Mouse (Mus musculus) cerebellum, adult 2 months (tissue): Measurements from ENCODE around the gene Eno3.

Source experiments
- CTCF ChIP-seq: fragments of 200-500 bp; IDR thresholded peaks from 2 replicates; pipeline ENCODE4 v1.5.1; 2011; ENCODE audit warnings: low read depth, mild to moderate bottlenecking, control low read depth, low read length, moderate library complexity, borderline replicate concordance; ENCODE audit not compliant: insufficient read depth
- POLR2A ChIP-seq: fragments of 200-500 bp; IDR thresholded peaks from 2 replicates; pipeline ENCODE4 v1.6.1; 2011; ENCODE audit warnings: low read length, control low read depth, borderline replicate concordance; ENCODE audit not compliant: insufficient read depth

DNA sequence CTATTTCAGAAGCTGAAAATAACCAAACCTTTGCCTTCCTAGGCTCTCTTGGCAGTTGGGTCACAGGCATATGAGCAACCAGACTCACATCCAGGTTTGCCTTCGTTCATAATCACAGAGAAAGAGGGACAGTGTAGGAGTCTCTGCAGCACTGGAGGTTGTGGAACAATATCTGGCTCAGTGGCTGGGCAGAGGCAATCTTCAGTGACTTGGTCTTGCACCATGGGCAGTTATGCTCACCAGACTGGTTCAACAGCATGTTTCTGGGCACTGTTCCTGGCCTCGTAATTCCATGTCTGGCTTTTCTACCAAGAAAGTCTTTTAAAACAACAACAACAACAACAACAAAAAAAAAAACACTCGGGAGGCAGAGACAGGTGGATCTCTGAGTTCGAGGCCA lies 21.4 kb upstream of the Eno3 start:
- TF ChIP-seq CTCF (no peak), POLR2A (no peak)
